Mouse (Mus musculus): ENCODE results near the gene Ccdc180. TPM values are rescaled to one million over a fixed set of nuclear protein-coding genes. Genes with fewer than 3 reads are reported as not detected.
A peak's percentile ranks its signal among the peaks of the same experiment; 100 is the strongest.

The Ccdc180 gene
- polyA plus RNA-seq, 1 experiment = not detected

- TF ChIP-seq CTCF (IDR thresholded peaks at IDR 0.05; ENCODE audit: extremely low read depth, insufficient read length, insufficient replicate concordance, low read depth, low read length) = no peak
- no peak for TF ChIP-seq POLR2A (IDR thresholded peaks at IDR 0.05; ENCODE audit: low read depth, low read length)
- Histone ChIP-seq H3K27ac (ENCODE audit: insufficient read depth, low read depth, low read length) (no peak overlapping the region; the same call in 1 of the 2 replicates), H3K27me3 (ENCODE audit: control insufficient read depth, insufficient read depth, low read length) (no peaks in the 10 kb centered on the region), H3K4me1 (ENCODE audit: control insufficient read depth, insufficient read depth, insufficient read length, low read length) (peaks cover 39% of the 10 kb centered on the region), H3K4me3 (ENCODE audit: low read depth, low read length) (no peak overlapping the region), H3K36me3 (ENCODE audit: control insufficient read depth, insufficient read depth, low read length) (no peaks in the 10 kb centered on the region)
- 45% methylated on average over 7 of the region's 7 CpGs for WGBS
These were observed 80.0 kb downstream of the Ccdc180 start for GRCm38 (mm10) chr4:45970048-45970560.

GRCm38 (mm10) chr4:45971806-45972447 is 81.8 kb downstream of the Ccdc180 start:
- H3K36me3 ChIP-seq (ENCODE audit: control insufficient read depth, insufficient read depth, low read length) = no peaks in the 10 kb centered on the region
- peak; percentile 82 for TF ChIP-seq CTCF (IDR thresholded peaks at IDR 0.05; ENCODE audit: extremely low read depth, insufficient read length, insufficient replicate concordance, low read depth, low read length)
- TF ChIP-seq POLR2A (IDR thresholded peaks at IDR 0.05; ENCODE audit: low read depth, low read length) = peak; percentile 85
- peak overlapping the region; percentile 87 for H3K4me3 ChIP-seq (ENCODE audit: low read depth, low read length)
- H3K4me1 ChIP-seq (ENCODE audit: control insufficient read depth, insufficient read depth, insufficient read length, low read length) = peaks cover 35% of the 10 kb centered on the region
- under 1% methylated on average over 51 of the region's 51 CpGs for WGBS
- H3K27me3 ChIP-seq (ENCODE audit: control insufficient read depth, insufficient read depth, low read length) = no peaks in the 10 kb centered on the region
- peak overlapping the region; percentile 75 for H3K27ac ChIP-seq (ENCODE audit: insufficient read depth, low read depth, low read length)

GRCm38 (mm10) chr4:45972448-45972854 is 82.3 kb downstream of the Ccdc180 start:
- Histone ChIP-seq H3K27ac (ENCODE audit: insufficient read depth, low read depth, low read length) (peak overlapping the region; percentile 75), H3K4me1 (ENCODE audit: control insufficient read depth, insufficient read depth, insufficient read length, low read length) (peaks cover 34% of the 10 kb centered on the region), H3K4me3 (ENCODE audit: low read depth, low read length) (peak overlapping the region; percentile 87), H3K27me3 (ENCODE audit: control insufficient read depth, insufficient read depth, low read length) (no peaks in the 10 kb centered on the region), H3K36me3 (ENCODE audit: control insufficient read depth, insufficient read depth, low read length) (no peaks in the 10 kb centered on the region)
- TF ChIP-seq POLR2A (IDR thresholded peaks at IDR 0.05; ENCODE audit: low read depth, low read length) = no peak
- no peak for TF ChIP-seq CTCF (IDR thresholded peaks at IDR 0.05; ENCODE audit: extremely low read depth, insufficient read length, insufficient replicate concordance, low read depth, low read length)
- WGBS = under 1% methylated on average over 51 of the region's 53 CpGs

GRCm38 (mm10) chr4:45972951-45973350 is 82.8 kb downstream of the Ccdc180 start:
- Histone ChIP-seq H3K27ac (ENCODE audit: insufficient read depth, low read depth, low read length) (peak overlapping the region; percentile 75), H3K4me3 (ENCODE audit: low read depth, low read length) (peak overlapping the region; percentile 87), H3K27me3 (ENCODE audit: control insufficient read depth, insufficient read depth, low read length) (no peaks in the 10 kb centered on the region), H3K4me1 (ENCODE audit: control insufficient read depth, insufficient read depth, insufficient read length, low read length) (peaks cover 33% of the 10 kb centered on the region), H3K36me3 (ENCODE audit: control insufficient read depth, insufficient read depth, low read length) (no peaks in the 10 kb centered on the region)
- TF ChIP-seq POLR2A (IDR thresholded peaks at IDR 0.05; ENCODE audit: low read depth, low read length) (no peak), CTCF (IDR thresholded peaks at IDR 0.05; ENCODE audit: extremely low read depth, insufficient read length, insufficient replicate concordance, low read depth, low read length) (no peak)
- 24% methylated on average over 9 of the region's 9 CpGs for WGBS

GRCm38 (mm10) chr4:45976931-45977667 is 87.0 kb downstream of the Ccdc180 start:
- H3K27ac ChIP-seq (ENCODE audit: insufficient read depth, low read depth, low read length) = peak overlapping the region; percentile 92
- 33% methylated on average over 6 of the region's 6 CpGs for WGBS
- H3K4me3 ChIP-seq (ENCODE audit: low read depth, low read length) = no peak overlapping the region
- no peaks in the 10 kb centered on the region for H3K36me3 ChIP-seq (ENCODE audit: control insufficient read depth, insufficient read depth, low read length)
- no peak for TF ChIP-seq POLR2A (IDR thresholded peaks at IDR 0.05; ENCODE audit: low read depth, low read length)
- no peak for TF ChIP-seq CTCF (IDR thresholded peaks at IDR 0.05; ENCODE audit: extremely low read depth, insufficient read length, insufficient replicate concordance, low read depth, low read length)
- peaks cover 24% of the 10 kb centered on the region for H3K4me1 ChIP-seq (ENCODE audit: control insufficient read depth, insufficient read depth, insufficient read length, low read length)
- H3K27me3 ChIP-seq (ENCODE audit: control insufficient read depth, insufficient read depth, low read length) = no peaks in the 10 kb centered on the region

- H3K4me3 ChIP-seq (ENCODE audit: low read depth, low read length) = no peak overlapping the region
- peaks cover 21% of the 10 kb centered on the region for H3K4me1 ChIP-seq (ENCODE audit: control insufficient read depth, insufficient read depth, insufficient read length, low read length)
- H3K27me3 ChIP-seq (ENCODE audit: control insufficient read depth, insufficient read depth, low read length) = no peaks in the 10 kb centered on the region
- H3K36me3 ChIP-seq (ENCODE audit: control insufficient read depth, insufficient read depth, low read length) = no peaks in the 10 kb centered on the region
- TF ChIP-seq CTCF (IDR thresholded peaks at IDR 0.05; ENCODE audit: extremely low read depth, insufficient read length, insufficient replicate concordance, low read depth, low read length) = no peak
- no peak for TF ChIP-seq POLR2A (IDR thresholded peaks at IDR 0.05; ENCODE audit: low read depth, low read length)
- H3K27ac ChIP-seq (ENCODE audit: insufficient read depth, low read depth, low read length) = no peak overlapping the region
- 31% methylated on average over 2 of the region's 2 CpGs for WGBS
These were observed 89.8 kb downstream of the Ccdc180 start for GRCm38 (mm10) chr4:45979916-45980315.

- Histone ChIP-seq H3K27me3 (ENCODE audit: control insufficient read depth, insufficient read depth, low read length) (no peaks in the 10 kb centered on the region), H3K4me3 (ENCODE audit: low read depth, low read length) (no peak overlapping the region), H3K36me3 (ENCODE audit: control insufficient read depth, insufficient read depth, low read length) (no peaks in the 10 kb centered on the region), H3K4me1 (ENCODE audit: control insufficient read depth, insufficient read depth, insufficient read length, low read length) (peaks cover 19% of the 10 kb centered on the region), H3K27ac (ENCODE audit: insufficient read depth, low read depth, low read length) (no peak overlapping the region)
- TF ChIP-seq CTCF (IDR thresholded peaks at IDR 0.05; ENCODE audit: extremely low read depth, insufficient read length, insufficient replicate concordance, low read depth, low read length) (no peak), POLR2A (IDR thresholded peaks at IDR 0.05; ENCODE audit: low read depth, low read length) (no peak)
These were observed 91.0 kb downstream of the Ccdc180 start for GRCm38 (mm10) chr4:45981054-45981453.

Measured in small intestine, adult 2 months (tissue).